Mouse (Mus musculus) kidney, embryonic 15.5 days (tissue): Measurements from ENCODE around the gene Asb5. TPM values are rescaled to one million over a fixed set of nuclear protein-coding genes. Genes with fewer than 3 reads are reported as not detected.

ENCODE experiments used
- ATAC-seq: fragments of 200-750 bp; cut with Nextera tagmentation; replicated peaks from 2 replicates; pipeline ENCODE4 v1.8.0; 2017; ENCODE audit warnings: moderate TSS enrichment; ENCODE audit not compliant: low FRiP score
- H3K27ac ChIP-seq: fragments of 300-500 bp; sonication (generic); 2 replicates; pipeline ENCODE4 v1.5.1; 2015; ENCODE audit warnings: mild to moderate bottlenecking, inconsistent platforms
- H3K27me3 ChIP-seq: fragments of 300-500 bp; sonication (generic); 2 replicates; pipeline ENCODE4 v1.6.1; 2015; ENCODE audit warnings: inconsistent platforms
- H3K36me3 ChIP-seq: fragments of 300-500 bp; sonication (generic); 2 replicates; pipeline ENCODE4 v1.6.1; 2015; ENCODE audit warnings: inconsistent platforms
- H3K4me1 ChIP-seq: fragments of 300-500 bp; sonication (generic); 2 replicates; pipeline ENCODE4 v1.6.1; 2015; ENCODE audit warnings: inconsistent platforms
- H3K4me2 ChIP-seq: fragments of 300-500 bp; sonication (generic); 2 replicates; pipeline ENCODE4 v1.6.1; 2015; ENCODE audit warnings: moderate library complexity, mild to moderate bottlenecking, inconsistent platforms
- H3K4me3 ChIP-seq: fragments of 300-500 bp; sonication (generic); replicated peaks from 2 replicates; pipeline ENCODE4 v1.5.1; 2015; ENCODE audit warnings: mild to moderate bottlenecking, inconsistent platforms
- H3K9ac ChIP-seq: fragments of 300-500 bp; sonication (generic); 2 replicates; pipeline ENCODE4 v1.6.1; 2015; ENCODE audit warnings: mild to moderate bottlenecking, inconsistent platforms
- H3K9me3 ChIP-seq: fragments of 300-500 bp; sonication (generic); replicated peaks from 2 replicates; pipeline ENCODE4 v1.6.1; 2016; ENCODE audit warnings: inconsistent platforms
- WGBS: fragments of 180-500 bp; shearing (Covaris S2); methylation state at CpG from one replicate; pipeline ENCODE4 v1.1.7; 2015; ENCODE audit warnings: mixed read lengths; 5-methylcytosine and 5-hydroxymethylcytosine counted together
- polyA plus RNA-seq: library from polyadenylated mRNA; unstranded; fragments of >200 nt; fragmentation: Nextera tagmentation; extraction: Ambion mirVana; gene quantifications from 2 replicates; pipeline ENCODE4 v1.2.1, GENCODE M21; 2015

Asb5 gene
- polyA plus RNA-seq, 1 experiment from 2014 or later: 5.3 TPM

DNA sequence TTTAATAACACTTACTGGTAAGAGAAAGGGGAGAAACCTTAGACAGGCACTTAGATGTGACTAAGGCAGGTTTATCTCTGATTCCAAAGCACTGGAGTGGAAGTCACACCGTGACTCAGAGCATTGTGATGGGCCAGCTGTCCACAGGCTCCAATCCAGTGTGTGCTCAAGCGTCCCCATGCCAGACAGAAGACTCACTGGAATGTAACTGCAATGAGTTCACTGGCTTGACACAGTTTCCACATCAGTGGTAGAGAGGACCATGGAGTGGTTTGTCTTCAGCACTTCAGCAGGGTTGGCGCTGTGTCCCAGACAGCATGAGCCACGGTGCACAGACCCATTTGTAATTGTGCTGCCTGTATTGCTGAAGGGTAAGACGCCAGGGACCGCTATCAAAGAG, 19.0 kb downstream of the Asb5 start:
- H3K4me2 ChIP-seq: no peak overlapping the region
- no peaks in the 10 kb centered on the region for H3K9me3 ChIP-seq
- no peaks in the 10 kb centered on the region for H3K36me3 ChIP-seq
- no peak overlapping the region for H3K9ac ChIP-seq
- no peak overlapping the region for H3K27ac ChIP-seq
- peak; percentile 54; the same call in 1 of the 2 replicates for ATAC-seq
- H3K4me1 ChIP-seq: no peaks in the 10 kb centered on the region
- no peaks in the 10 kb centered on the region for H3K27me3 ChIP-seq
- no peak overlapping the region for H3K4me3 ChIP-seq
- 66% methylated on average over 6 of the region's 6 CpGs for WGBS

DNA sequence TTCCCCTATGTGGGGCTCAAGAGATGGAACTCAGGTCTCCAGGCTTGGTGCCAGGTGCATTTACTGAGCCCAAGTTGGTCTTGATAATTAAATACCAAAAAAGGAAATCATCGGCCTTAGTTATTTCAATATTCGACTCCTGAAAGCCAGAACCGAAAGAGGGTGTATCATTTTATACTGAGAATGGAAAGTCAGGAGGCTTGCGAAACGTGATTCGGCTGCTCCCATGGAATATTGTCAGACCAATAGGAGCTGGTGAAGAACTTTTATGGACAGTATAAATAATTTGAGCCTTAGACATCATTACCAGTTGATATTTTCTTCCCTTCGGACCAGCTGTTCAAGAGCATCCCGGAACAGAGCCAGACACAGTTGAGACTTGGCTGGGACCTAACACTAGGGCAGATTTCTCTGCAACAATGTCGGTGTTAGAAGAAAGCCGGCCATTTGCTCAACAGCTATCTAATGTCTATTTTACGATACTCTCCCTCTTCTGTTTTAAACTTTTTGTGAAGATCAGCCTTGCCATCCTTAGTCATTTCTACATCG, 20.7 kb downstream of the Asb5 start:
- H3K4me1 ChIP-seq: no peaks in the 10 kb centered on the region
- H3K36me3 ChIP-seq: no peaks in the 10 kb centered on the region
- H3K27me3 ChIP-seq: no peaks in the 10 kb centered on the region
- H3K9ac ChIP-seq: no peak overlapping the region
- ATAC-seq: no peak
- no peak overlapping the region for H3K4me3 ChIP-seq
- no peak overlapping the region for H3K4me2 ChIP-seq
- 87% methylated on average over 12 of the region's 12 CpGs for WGBS
- H3K27ac ChIP-seq: no peak overlapping the region
- H3K9me3 ChIP-seq: no peaks in the 10 kb centered on the region

DNA sequence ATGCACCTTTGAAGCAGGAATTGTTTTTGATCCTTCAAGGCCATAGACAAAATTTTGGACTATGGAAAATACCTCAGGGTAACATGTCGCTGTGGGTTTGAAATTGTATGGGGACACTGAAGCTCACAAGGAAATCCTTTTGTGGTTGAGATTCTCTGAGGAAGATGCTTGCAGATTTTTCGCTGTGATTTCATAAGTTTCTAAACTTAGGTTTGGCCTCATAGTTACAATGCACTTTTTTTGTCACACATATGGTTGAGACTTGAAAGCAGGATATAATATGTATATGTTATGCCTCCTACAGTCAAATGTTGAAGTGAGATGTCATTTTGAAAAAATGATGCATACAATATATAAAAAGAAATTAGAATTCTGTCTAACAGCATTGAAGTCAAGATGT, 25.5 kb downstream of the Asb5 start:
- WGBS: 80% methylated on average over 2 of the region's 2 CpGs
- Histone ChIP-seq H3K9me3 (no peaks in the 10 kb centered on the region), H3K4me1 (no peaks in the 10 kb centered on the region), H3K27ac (no peak overlapping the region), H3K4me3 (no peak overlapping the region), H3K27me3 (no peaks in the 10 kb centered on the region), H3K9ac (no peak overlapping the region), H3K36me3 (no peaks in the 10 kb centered on the region), H3K4me2 (no peak overlapping the region)
- no peak for ATAC-seq

DNA sequence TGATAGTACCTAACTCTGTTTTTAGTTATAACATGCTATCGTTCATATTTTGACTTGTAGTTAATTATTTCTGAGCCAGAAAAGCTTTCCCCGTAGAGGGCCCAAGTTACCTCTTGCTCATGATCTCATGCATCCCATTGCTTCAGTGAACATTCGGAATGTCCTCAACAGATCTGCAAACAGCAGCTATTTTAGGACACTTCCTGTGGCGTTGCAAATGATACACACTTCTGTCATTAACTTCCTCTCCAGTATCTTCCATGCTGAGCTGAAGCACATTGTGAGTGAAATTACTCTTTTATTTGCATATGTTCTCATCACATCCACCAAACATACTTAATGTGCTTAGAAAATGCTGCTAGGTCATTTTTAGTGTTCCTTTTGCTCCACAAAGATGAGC, 32.8 kb downstream of the Asb5 start:
- ATAC-seq: no peak
- H3K27ac ChIP-seq: no peak overlapping the region
- no peaks in the 10 kb centered on the region for H3K4me1 ChIP-seq
- no peak overlapping the region for H3K4me2 ChIP-seq
- 58% methylated on average over 4 of the region's 4 CpGs for WGBS
- H3K27me3 ChIP-seq: no peaks in the 10 kb centered on the region
- no peak overlapping the region for H3K4me3 ChIP-seq
- no peak overlapping the region for H3K9ac ChIP-seq
- H3K36me3 ChIP-seq: no peaks in the 10 kb centered on the region
- H3K9me3 ChIP-seq: no peaks in the 10 kb centered on the region

DNA sequence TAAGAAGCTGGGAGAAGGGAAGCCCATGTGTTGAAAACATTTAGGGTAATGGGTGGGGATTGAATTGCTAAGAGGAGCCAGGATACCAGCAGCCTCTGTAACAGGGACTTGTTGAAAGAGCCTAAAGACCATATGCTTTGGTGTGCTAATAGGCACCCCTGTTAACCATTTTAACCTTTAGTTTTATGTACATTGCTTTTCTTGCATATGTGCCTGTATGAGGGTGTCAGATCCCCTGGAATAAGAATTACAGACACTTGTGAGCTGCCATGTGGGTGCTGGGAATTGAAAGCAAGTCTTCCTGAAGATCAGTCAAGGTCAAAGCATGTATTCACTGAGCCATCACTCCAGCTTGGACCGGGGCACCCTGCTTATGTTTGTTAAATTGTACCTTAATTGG, 35.8 kb downstream of the Asb5 start:
- H3K4me2 ChIP-seq: no peak overlapping the region
- ATAC-seq: no peak
- 83% methylated on average over 1 of the region's 1 CpGs for WGBS
- H3K27me3 ChIP-seq: no peaks in the 10 kb centered on the region
- H3K9ac ChIP-seq: no peak overlapping the region
- no peak overlapping the region for H3K27ac ChIP-seq
- no peaks in the 10 kb centered on the region for H3K36me3 ChIP-seq
- no peak overlapping the region for H3K4me3 ChIP-seq
- H3K4me1 ChIP-seq: no peaks in the 10 kb centered on the region
- no peaks in the 10 kb centered on the region for H3K9me3 ChIP-seq

DNA sequence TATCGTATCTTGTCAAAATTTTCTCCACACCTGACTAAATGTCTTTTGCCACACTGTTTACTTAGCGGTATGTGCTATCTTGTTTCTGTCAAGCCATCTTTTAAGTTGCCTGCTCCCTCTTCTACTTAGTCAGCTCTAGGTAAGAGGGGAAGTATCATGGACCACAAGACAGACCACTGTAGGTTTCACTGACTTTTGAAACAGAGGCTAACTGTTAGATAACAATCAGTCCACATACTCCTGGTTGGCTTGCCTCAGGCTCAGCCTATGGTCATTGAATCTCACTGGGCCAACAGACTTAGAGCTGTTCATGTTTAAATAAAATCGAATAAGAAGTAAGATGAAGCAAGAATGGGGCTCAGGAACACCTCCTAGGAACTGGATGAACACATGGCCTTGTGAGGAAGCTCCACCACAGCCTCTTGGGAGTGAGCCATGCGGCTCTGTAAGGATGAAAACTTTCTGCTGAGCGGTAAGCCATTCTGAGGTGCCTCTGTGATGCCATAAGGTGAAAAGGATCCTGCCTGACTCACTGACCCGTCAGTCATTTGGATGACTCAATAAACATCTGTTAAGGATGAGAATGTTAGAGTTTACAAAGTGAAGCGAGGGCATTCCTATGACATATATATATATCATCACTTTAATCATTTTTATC, 36.4 kb downstream of the Asb5 start:
- no peak for ATAC-seq
- no peaks in the 10 kb centered on the region for H3K36me3 ChIP-seq
- no peak overlapping the region for H3K27ac ChIP-seq
- H3K4me2 ChIP-seq: no peak overlapping the region
- 0 out of 2 replicates have a peak, but pooled peaks cover 2% of the 10 kb centered on the region for H3K4me1 ChIP-seq
- H3K9me3 ChIP-seq: no peaks in the 10 kb centered on the region
- WGBS: 91% methylated on average over 7 of the region's 7 CpGs
- H3K4me3 ChIP-seq: no peak overlapping the region
- no peak overlapping the region for H3K9ac ChIP-seq
- no peaks in the 10 kb centered on the region for H3K27me3 ChIP-seq

DNA sequence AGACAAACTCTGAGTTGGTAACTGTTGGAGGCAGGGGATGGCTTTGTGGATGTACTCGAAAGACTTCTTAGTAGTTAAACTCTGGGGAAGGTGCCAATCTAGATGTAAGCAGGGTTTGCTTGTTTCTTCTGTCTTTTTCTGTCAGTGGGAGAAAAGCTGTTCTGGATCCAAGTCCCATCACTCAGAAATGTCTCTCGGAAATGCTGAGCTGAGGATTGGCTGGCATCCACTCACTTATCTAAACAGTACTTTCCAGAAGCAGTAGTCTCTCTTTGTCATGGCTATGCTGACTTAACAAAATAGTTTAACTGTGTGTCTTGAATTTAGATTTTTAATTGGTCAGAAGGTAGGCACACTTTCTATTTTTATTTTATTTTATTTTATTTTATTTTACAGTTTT, 37.8 kb downstream of the Asb5 start:
- Histone ChIP-seq H3K4me3 (no peak overlapping the region), H3K36me3 (no peaks in the 10 kb centered on the region), H3K9me3 (no peaks in the 10 kb centered on the region), H3K9ac (no peak overlapping the region), H3K27me3 (no peaks in the 10 kb centered on the region), H3K27ac (no peak overlapping the region), H3K4me2 (no peak overlapping the region), H3K4me1 (0 out of 2 replicates have a peak, but pooled peaks cover 3% of the 10 kb centered on the region)
- WGBS: 74% methylated on average over 2 of the region's 2 CpGs
- ATAC-seq: no peak

DNA sequence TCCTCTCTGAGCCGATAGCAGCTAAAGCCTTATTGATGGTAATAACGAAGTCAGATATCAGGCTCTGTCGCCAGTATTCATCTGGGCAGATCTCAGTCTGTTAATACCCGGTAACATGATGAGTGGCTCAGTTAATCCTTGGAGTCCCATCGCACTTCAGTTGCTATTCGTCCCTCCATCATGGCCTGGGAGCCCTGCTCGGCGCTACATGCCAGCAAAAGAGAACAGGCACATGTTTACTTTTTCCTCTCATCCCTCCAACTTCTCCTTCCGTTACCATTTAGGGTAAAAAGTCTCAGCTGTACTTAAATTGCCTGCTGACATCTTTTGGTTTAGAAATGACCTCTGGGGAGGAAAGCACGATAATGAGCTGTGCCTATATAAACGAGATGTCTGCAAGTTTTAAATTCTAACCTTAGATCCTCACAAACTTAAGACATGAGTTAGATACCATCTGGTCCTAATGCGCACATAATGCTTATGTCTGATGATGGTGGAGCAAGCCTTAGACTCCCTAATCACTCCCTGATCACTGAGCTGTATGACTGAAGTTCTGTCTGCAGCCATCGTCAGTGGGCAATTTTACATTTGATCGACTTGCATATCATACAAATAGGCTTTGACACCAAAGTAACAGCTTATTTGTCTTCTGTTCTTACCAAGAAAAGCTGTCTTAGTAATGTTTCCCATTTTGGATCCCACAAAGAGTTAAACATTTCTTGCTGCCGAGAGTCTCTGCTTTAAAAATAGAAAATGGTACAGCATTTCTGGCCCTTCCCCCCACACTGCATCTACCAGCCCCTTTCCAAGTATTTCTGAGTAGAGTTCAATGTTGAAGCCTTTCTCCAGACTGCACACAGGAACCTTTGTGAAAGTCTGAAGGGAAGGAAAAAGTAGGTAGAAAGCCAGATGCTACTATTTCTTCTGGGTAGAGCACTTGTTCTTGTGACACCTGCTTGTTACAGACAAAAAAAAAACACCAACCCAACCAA, 41.5 kb downstream of the Asb5 start:
- H3K9ac ChIP-seq: no peak overlapping the region
- no peak overlapping the region for H3K4me2 ChIP-seq
- H3K36me3 ChIP-seq: no peaks in the 10 kb centered on the region
- H3K4me1 ChIP-seq: 0 out of 2 replicates have a peak, but pooled peaks cover 3% of the 10 kb centered on the region
- no peaks in the 10 kb centered on the region for H3K9me3 ChIP-seq
- no peaks in the 10 kb centered on the region for H3K27me3 ChIP-seq
- no peak for ATAC-seq
- WGBS: 58% methylated on average over 15 of the region's 15 CpGs
- no peak overlapping the region for H3K4me3 ChIP-seq
- no peak overlapping the region for H3K27ac ChIP-seq

DNA sequence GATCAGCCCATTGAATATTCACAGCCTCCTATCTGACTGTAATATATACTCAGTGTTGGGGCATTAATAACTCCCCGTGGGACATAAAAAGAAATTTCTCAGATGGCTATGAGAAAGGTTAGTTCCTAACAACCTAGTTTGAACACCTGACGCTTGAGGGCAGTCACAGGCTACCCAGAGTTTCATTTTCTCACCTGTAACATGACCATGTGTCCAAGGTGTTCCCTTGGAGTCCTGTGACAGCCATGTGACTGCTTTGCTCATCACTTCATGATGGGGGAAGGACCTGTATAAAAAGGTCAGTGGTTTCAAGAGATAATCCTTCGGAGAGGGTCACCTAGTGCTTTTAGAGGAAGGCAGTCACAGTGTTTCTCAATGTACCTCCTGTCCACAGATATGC, 52.1 kb downstream of the Asb5 start:
- no peak overlapping the region for H3K4me3 ChIP-seq
- no peaks in the 10 kb centered on the region for H3K9me3 ChIP-seq
- no peak for ATAC-seq
- no peak overlapping the region for H3K9ac ChIP-seq
- no peaks in the 10 kb centered on the region for H3K36me3 ChIP-seq
- H3K4me2 ChIP-seq: no peak overlapping the region
- H3K27ac ChIP-seq: no peak overlapping the region
- no peaks in the 10 kb centered on the region for H3K27me3 ChIP-seq
- 76% methylated on average over 3 of the region's 3 CpGs for WGBS
- H3K4me1 ChIP-seq: no peaks in the 10 kb centered on the region

DNA sequence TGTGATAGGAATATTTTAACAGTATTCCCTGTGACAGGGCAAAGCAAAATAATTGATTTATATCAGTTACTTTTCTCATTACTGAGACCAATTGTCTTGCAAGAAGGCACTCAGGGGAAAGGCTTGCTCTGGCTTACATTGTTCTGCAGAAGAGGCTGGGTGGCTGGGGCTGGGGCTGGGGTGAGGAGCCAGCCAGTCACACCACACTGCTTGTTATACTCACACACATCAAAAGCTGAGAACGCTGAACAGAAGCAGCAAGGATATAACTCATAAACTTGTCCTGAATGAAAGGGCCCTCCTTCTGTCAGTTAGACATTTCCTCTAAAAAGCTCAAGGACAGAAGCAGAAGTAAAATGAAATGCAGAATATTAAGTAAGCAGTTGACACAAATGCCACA, 53.5 kb downstream of the Asb5 start:
- WGBS: 32% methylated on average over 1 of the region's 1 CpGs

DNA sequence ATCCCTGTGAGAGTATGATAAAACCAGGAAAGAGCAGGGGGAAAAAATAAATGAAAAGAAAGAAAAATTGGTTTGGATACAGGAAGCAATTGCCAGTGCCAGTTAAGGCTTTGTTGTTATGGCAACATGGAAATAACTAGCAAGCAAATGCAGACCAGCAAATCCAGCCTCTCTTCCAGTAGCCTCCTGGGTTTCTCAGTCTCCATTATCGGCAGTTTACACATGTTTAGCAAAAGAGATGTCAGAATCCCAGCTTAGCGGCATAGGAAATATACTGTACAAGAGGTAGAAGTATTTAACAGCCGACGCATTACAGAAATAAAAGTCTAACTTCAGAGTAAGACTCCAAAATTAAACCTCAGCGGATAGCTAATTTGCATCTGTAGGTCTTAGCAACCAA, 65.3 kb downstream of the Asb5 start:
- H3K4me3 ChIP-seq: no peak overlapping the region
- no peak overlapping the region for H3K4me2 ChIP-seq
- no peak for ATAC-seq
- H3K4me1 ChIP-seq: no peaks in the 10 kb centered on the region
- no peaks in the 10 kb centered on the region for H3K27me3 ChIP-seq
- no peak overlapping the region for H3K9ac ChIP-seq
- no peaks in the 10 kb centered on the region for H3K36me3 ChIP-seq
- no peak overlapping the region for H3K27ac ChIP-seq
- no peaks in the 10 kb centered on the region for H3K9me3 ChIP-seq
- WGBS: 92% methylated on average over 5 of the region's 5 CpGs

More for the DNA sequence above, 53.5 kb downstream of the Asb5 start:
- no peaks in the 10 kb centered on the region for H3K36me3 ChIP-seq
- no peaks in the 10 kb centered on the region for H3K4me1 ChIP-seq
- H3K27ac ChIP-seq: no peak overlapping the region
- no peak overlapping the region for H3K4me2 ChIP-seq
- no peaks in the 10 kb centered on the region for H3K27me3 ChIP-seq
- no peak overlapping the region for H3K9ac ChIP-seq
- no peak overlapping the region for H3K4me3 ChIP-seq
- H3K9me3 ChIP-seq: no peaks in the 10 kb centered on the region
- no peak for ATAC-seq

DNA sequence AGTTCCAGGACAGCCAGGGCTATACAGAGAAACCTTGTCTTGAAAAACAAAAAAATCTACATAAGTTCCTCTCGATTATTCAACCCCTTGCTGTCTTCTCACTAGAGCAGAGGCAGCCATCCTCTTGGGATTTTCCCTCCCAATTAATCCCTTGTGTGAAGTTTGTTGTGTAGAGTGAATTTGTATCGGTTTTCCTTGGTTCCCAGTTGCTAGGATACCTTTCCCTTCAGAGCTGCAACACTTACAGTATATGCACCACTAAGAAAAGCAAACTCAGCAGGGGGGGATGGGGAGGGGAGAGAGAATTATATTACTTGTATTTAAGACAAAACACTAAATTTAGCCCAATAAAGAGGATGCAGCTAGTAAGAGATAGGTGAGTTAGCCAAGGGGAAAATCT, 66.7 kb downstream of the Asb5 start:
- Histone ChIP-seq H3K9me3 (no peaks in the 10 kb centered on the region), H3K27me3 (no peaks in the 10 kb centered on the region), H3K27ac (no peak overlapping the region), H3K4me2 (no peak overlapping the region), H3K36me3 (no peaks in the 10 kb centered on the region), H3K4me1 (peaks cover 8% of the 10 kb centered on the region; the same call in 1 of the 2 replicates), H3K4me3 (no peak overlapping the region), H3K9ac (no peak overlapping the region)
- ATAC-seq: no peak; the same call in 1 of the 2 replicates
- 57% methylated on average over 2 of the region's 2 CpGs for WGBS
